Mouse (Mus musculus) mouse embryonic stem cell (cell line): ENCODE measurements at regions not wholly inside any gene's neighbourhood (a gene's known extent, or its start where the extent isn't known, plus 50 kb on each side); places are given as distances from the start of the nearest gene placed in this dataset.
"Not testable (repeated sequence)": the region's sequence is repeated elsewhere in the genome, so short reads cannot be mapped to it uniquely, and the experiment has no call there.

Experiments used
- in situ Hi-C, 2 experiments: fragments of 300-500 bp; cut with MboI; formaldehyde crosslinking; loops; 1 replicate in 1 of 2; 3 replicates in 1 of 2; pipeline ENCODE4 v1.14.3; 2019 to 2020; ENCODE audit warnings: low sequenced_read_pairs in 2 of 2, low pct_unique_long_range_greater_than_20kb in 1 of 2, mixed read lengths in 1 of 2; ENCODE audit not compliant: unreplicated experiment in 1 of 2

DNA sequence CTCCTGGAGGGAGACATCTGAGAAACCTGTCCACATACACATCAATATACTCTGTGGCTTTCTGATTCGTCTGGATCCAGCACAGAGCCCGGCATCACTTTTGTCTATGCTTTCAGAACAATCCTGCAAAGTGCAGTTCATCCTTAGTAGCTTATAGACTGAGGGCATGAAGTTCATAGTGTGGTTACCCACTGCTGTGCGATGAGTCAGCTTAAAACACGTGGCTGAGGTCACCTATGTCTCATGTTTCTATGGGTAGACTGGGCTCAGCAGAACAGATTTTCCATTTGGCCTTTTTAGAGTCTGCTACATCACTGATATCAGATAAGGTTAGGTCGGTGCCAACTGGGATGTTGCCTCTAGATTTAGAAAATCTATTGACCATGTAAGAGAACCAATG lies 126.8 kb upstream of the Nudt7 start:
- in situ Hi-C loops = no loop called here

DNA sequence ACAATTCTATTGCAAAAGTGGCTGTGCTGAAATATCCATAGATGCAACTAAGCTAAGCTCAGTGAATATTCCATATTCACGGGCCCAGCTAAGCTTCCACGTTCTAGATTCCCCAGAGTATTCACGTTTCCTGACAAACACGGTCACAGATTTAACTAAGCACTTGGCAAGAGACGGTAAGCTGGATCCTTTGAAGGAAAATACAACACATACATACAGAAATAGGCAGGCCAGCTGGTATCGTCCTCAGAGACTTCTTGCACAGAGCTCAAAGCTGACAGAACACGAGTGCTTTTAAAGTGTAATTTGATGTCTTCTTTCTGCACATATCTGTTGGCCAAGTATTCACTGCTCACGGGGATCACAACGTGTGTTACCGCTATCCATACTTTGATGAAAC lies 126.3 kb upstream of the Nudt7 start:
- in situ Hi-C loops = no loop called here

DNA sequence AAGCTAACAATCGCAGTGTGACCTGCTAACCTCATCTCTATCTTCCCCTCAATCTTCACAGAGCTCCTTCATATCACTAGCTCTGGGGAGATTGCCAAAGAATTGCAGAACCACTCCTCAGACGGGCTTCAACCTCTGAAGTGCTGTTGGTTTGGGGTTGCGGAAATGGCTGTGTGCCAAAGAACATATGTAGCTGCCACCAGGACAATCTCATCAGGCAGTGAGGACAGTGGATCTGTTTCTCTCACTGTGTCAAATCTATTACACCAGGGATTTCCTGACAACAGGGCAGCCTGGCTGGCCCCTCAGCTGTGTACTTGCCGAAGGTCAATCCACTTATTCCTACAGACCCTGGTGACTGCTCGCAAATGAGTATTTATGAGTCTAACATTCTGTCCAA lies 115.0 kb upstream of the Nudt7 start:
- in situ Hi-C loops = loop anchor here in 1 of 2 experiments (10.0 kb wide), 1 partner anchor 46 kb away; no protein-coding TSS in a partner anchor

DNA sequence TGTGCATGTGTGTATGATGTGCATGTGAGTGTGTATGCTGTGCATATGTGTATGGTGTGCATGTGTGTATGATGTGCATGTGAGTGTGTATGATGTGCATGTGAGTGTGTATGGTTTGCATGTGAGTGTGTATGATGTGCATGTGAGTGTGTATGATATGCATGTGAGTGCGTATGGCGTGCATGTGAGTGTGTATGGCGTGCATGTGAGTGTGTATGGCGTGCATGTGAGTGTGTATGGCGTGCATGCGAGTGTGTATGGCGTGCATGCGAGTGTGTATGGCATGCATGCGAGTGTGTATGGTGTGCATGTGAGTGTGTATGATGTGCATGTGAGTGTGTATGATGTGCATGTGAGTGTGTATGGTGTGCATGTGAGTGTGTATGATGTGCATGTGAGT lies 103.2 kb upstream of the Nudt7 start:
- in situ Hi-C loops = not testable (repeated sequence)

DNA sequence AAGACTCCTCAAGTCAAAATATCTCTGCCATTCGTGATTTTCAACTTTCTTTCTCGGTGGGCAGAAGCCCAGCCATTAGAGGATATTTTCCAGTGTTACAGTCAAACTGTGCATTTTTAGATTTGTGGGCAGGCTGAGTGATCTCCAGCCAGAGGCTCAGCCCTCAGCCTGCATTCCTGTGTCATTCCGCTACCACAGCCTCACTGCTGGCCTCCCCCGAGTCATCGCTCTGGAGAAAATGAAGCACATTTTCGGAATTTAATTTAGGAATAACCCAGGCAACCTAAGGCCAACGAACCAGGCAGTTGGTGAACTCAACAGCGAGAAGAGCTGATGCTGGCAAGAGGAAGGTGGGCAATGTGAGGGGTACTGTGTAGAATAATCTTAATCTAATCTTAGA lies 80.9 kb upstream of the Nudt7 start:
- in situ Hi-C loops = no loop called here

GRCm38 (mm10) chr8:114063566-114063965 lies 69.8 kb upstream of the Nudt7 start:
- in situ Hi-C loops = loop anchor here in 1 of 2 experiments (10.0 kb wide), 1 partner anchor 49 kb away; no protein-coding TSS in a partner anchor

GRCm38 (mm10) chr8:114072330-114072729 lies 61.0 kb upstream of the Nudt7 start:
- in situ Hi-C loops = loop anchor here (10.0 kb wide), 2 partner anchors 292 to 362 kb away; partner anchors contain the start of gene Wwox (in 2 of the 2)

DNA sequence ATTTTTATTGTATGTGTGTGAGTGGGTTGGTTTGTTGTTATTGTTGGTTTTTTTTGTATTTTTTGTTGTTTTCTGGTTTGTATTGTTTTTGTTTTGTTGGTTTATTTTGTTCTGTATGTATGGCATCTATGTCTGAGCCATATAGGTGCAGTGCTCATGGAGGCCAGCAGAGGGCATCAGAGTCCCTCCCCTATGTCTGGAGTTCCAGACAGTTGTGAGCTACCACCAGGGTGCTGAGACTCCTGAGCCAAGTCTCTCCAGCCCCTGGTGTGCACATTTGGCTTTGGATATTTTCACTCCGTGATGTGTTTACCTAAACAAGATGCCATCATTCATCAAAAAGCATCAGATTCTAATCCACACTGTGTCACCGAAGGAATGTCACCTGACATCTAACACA lies 59.2 kb upstream of the Nudt7 start:
- in situ Hi-C loops = loop anchor here (10.0 kb wide), 2 partner anchors 291 to 361 kb away; partner anchors contain the start of gene Wwox (in 2 of the 2)

GRCm38 (mm10) chr8:114076701-114077100 lies 56.7 kb upstream of the Nudt7 start:
- in situ Hi-C loops = loop anchor here (10.0 kb wide), 2 partner anchors 288 to 358 kb away; partner anchors contain the start of gene Wwox (in 2 of the 2)

GRCm38 (mm10) chr8:114081049-114081756 lies 52.2 kb upstream of the Nudt7 start:
- in situ Hi-C loops = no loop called here

DNA sequence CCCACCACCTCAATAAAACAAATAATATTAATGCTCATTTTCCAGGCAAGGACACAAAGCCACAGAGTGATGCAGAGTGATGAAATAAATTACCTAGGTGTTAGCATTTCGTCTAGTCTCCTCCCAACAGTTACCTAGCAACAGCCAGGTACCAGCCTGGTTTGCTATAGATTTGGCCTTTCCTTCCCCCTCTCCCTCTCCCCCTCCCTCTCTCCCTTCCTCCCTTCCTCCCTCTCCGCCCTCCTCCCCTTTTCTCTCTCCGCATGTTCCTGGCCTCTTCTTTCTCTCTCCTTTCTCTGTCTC lies 51.6 kb upstream of the Nudt7 start:
- in situ Hi-C loops = no loop called here
